Mouse (Mus musculus) heart, embryonic 13.5 days (tissue): Measurements from ENCODE around the gene Pheta2. TPM values are rescaled to one million over a fixed set of nuclear protein-coding genes. Genes with fewer than 3 reads are reported as not detected.
"Not testable (repeated sequence)": the region's sequence is repeated elsewhere in the genome, so short reads cannot be mapped to it uniquely, and the experiment has no call there.

Experiments
- ATAC-seq: fragments of 200-750 bp; cut with Nextera tagmentation; 2 replicates; pipeline ENCODE4 v1.8.0; 2017; ENCODE audit warnings: moderate TSS enrichment; ENCODE audit not compliant: insufficient number of reproducible peaks, low FRiP score, low TSS enrichment; ENCODE audit errors: extremely low read depth
- H3K27ac ChIP-seq: fragments of 300-500 bp; sonication (generic); replicated peaks from 2 replicates; pipeline ENCODE4 v1.5.1; 2015; ENCODE audit warnings: moderate library complexity, mild to moderate bottlenecking, inconsistent platforms
- H3K27me3 ChIP-seq: fragments of 300-500 bp; sonication (generic); replicated peaks from 2 replicates; pipeline ENCODE4 v1.6.1; 2015; ENCODE audit warnings: mild to moderate bottlenecking, inconsistent platforms
- H3K36me3 ChIP-seq: fragments of 300-500 bp; sonication (generic); 2 replicates; pipeline ENCODE4 v1.6.1; 2015; ENCODE audit warnings: mild to moderate bottlenecking, inconsistent platforms
- H3K4me1 ChIP-seq: fragments of 300-500 bp; sonication (generic); 2 replicates; pipeline ENCODE4 v1.6.1; 2015; ENCODE audit warnings: inconsistent platforms
- H3K4me2 ChIP-seq: fragments of 300-500 bp; sonication (generic); 2 replicates; pipeline ENCODE4 v1.6.1; 2015; ENCODE audit warnings: inconsistent platforms, mild to moderate bottlenecking, moderate library complexity
- H3K4me3 ChIP-seq: fragments of 300-500 bp; sonication (generic); 2 replicates; pipeline ENCODE4 v1.5.1; 2015; ENCODE audit warnings: moderate library complexity, mild to moderate bottlenecking, inconsistent platforms
- H3K9ac ChIP-seq: fragments of 300-500 bp; sonication (generic); 2 replicates; pipeline ENCODE4 v1.6.1; 2015; ENCODE audit warnings: inconsistent platforms, mild to moderate bottlenecking, moderate library complexity
- H3K9me3 ChIP-seq: fragments of 300-500 bp; sonication (generic); 2 replicates; pipeline ENCODE4 v1.6.1; 2016; ENCODE audit warnings: inconsistent platforms
- whole genome bisulfite sequencing: fragments of 180-500 bp; shearing (Covaris S2); methylation state at CpG from one replicate; pipeline ENCODE4 v1.1.7; 2015; ENCODE audit warnings: mixed read lengths; 5-methylcytosine and 5-hydroxymethylcytosine counted together
- microRNA-seq: library from miRNA; unstranded; fragments of <30 nt; microRNA quantifications from one replicate; pipeline ENCODE4, GENCODE M21; 2016
- polyA plus RNA-seq: library from polyadenylated mRNA; unstranded; fragments of >200 nt; fragmentation: Nextera tagmentation; extraction: Ambion mirVana; gene quantifications from 2 replicates; pipeline ENCODE4 v1.2.1, GENCODE M21; 2015

Pheta2 gene
- polyA plus RNA-seq, 1 experiment from 2014 or later: 9.2 TPM

DNA sequence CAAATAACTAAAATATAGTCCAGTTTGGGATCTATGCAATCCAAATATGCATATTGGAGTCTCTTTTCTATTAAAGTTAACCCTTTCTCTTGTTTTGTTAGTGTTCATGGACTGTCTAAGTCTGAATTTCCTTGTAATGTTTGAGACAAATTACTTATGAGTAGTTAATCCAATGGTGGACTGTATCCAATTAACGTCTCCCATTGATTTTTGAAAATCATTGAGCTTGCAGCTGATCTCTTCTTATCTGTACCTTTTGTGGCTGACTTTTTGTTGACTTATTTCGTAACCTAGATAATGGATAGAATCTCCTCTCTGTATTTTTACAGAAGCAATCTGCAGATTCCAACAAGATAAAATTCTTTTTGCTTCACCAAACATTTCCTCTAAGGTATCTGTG, 43.7 kb downstream of the Pheta2 start:
- Histone ChIP-seq H3K4me3 (no peak overlapping the region), H3K27ac (no peak overlapping the region), H3K4me2 (no peak overlapping the region), H3K27me3 (no peaks in the 10 kb centered on the region), H3K4me1 (peaks cover 34% of the 10 kb centered on the region), H3K9me3 (no peaks in the 10 kb centered on the region), H3K36me3 (no peaks in the 10 kb centered on the region), H3K9ac (no peak overlapping the region)
- WGBS: 80% methylated on average over 2 of the region's 2 CpGs
- ATAC-seq: no peak

- Histone ChIP-seq H3K9me3 (no peaks in the 10 kb centered on the region), H3K4me3 (no peak overlapping the region), H3K4me2 (no peak overlapping the region), H3K9ac (no peak overlapping the region), H3K4me1 (peaks cover 5% of the 10 kb centered on the region), H3K36me3 (no peaks in the 10 kb centered on the region), H3K27ac (no peak overlapping the region), H3K27me3 (no peaks in the 10 kb centered on the region)
- WGBS: 83% methylated on average over 2 of the region's 2 CpGs
- ATAC-seq: no peak
Measured at GRCm38 (mm10) chr15:82385729-82386128, 47.0 kb downstream of the Pheta2 start.

- not testable (repeated sequence) for H3K27ac ChIP-seq, H3K9me3 ChIP-seq, H3K4me2 ChIP-seq, H3K4me1 ChIP-seq, H3K36me3 ChIP-seq, H3K9ac ChIP-seq, H3K27me3 ChIP-seq, ATAC-seq, H3K4me3 ChIP-seq
- 85% methylated on average over 10 of the region's 10 CpGs for WGBS
Measured at GRCm38 (mm10) chr15:82389916-82390315, 51.2 kb downstream of the Pheta2 start.

GRCm38 (mm10) chr15:82393922-82394321, 55.2 kb downstream of the Pheta2 start, which contains the start of gene Cyp2d11:
Gene Cyp2d11 (minus strand): TSS chr15:82394022.
- WGBS: 83% methylated on average over 2 of the region's 2 CpGs

More at GRCm38 (mm10) chr15:82393922-82394321, 55.2 kb downstream of the Pheta2 start, which contains the start of gene Cyp2d11:
- not testable (repeated sequence) for H3K36me3 ChIP-seq, H3K4me3 ChIP-seq, ATAC-seq, H3K9me3 ChIP-seq, H3K4me2 ChIP-seq, H3K27ac ChIP-seq, H3K9ac ChIP-seq, H3K4me1 ChIP-seq, H3K27me3 ChIP-seq

Small RNAs within 50 kb of the gene (microRNA-seq; reads per million reads assigned to microRNA genes)
- not detected for gene Mir7684

Other genes with a start within 250 kb of the Pheta2 start
- gene Ccdc134, start 211.0 kb upstream of the Pheta2 start, polyA plus RNA-seq: 9.0 and 9.6 TPM in 2 replicates
- gene Srebf2, start 191.8 kb upstream of the Pheta2 start, polyA plus RNA-seq: 89.4 and 92.6 TPM in 2 replicates
- gene Shisa8, start 126.1 kb upstream of the Pheta2 start, polyA plus RNA-seq: 0.17 and 0.21 TPM in 2 replicates
- 0.15 TPM in 1 of 2 replicates, not detected in the other for gene Tnfrsf13c, start 114.6 kb upstream of the Pheta2 start, polyA plus RNA-seq
- gene Cenpm, start 94.2 kb upstream of the Pheta2 start, polyA plus RNA-seq: 61.5 and 71.1 TPM in 2 replicates
- 0.09 TPM in 1 of 2 replicates, not detected in the other for gene 1500009C09Rik, start 86.5 kb upstream of the Pheta2 start, polyA plus RNA-seq
- gene Sept3, start 64.0 kb upstream of the Pheta2 start, polyA plus RNA-seq: 4.5 and 6.0 TPM in 2 replicates
- gene Wbp2nl, start 40.0 kb upstream of the Pheta2 start, polyA plus RNA-seq: 0.37 and 0.49 TPM in 2 replicates
- gene Naga, start within 50 bp of the Pheta2 start, polyA plus RNA-seq: 42.2 and 44.7 TPM in 2 replicates
- gene Smdt1, start within 50 bp of the Pheta2 start, polyA plus RNA-seq: 334 and 366 TPM in 2 replicates
- 473 and 541 TPM in 2 replicates for gene Ndufa6, start 15.4 kb downstream of the Pheta2 start, polyA plus RNA-seq
- 9.0 and 12.4 TPM in 2 replicates for gene Cyp2d22, start 41.3 kb downstream of the Pheta2 start, polyA plus RNA-seq
- gene Cyp2d11, start 55.1 kb downstream of the Pheta2 start, polyA plus RNA-seq: not detected in 2 replicates
- 0.48 and 1.2 TPM in 2 replicates for gene Cyp2d10, start 68.3 kb downstream of the Pheta2 start, polyA plus RNA-seq
- not detected in 2 replicates for gene Cyp2d9, start 94.5 kb downstream of the Pheta2 start, polyA plus RNA-seq
- not detected in 2 replicates for gene Cyp2d12, start 216.1 kb downstream of the Pheta2 start, polyA plus RNA-seq